ENCODE assay signal across 10 mouse cellular contexts in the genomic region with DNA sequence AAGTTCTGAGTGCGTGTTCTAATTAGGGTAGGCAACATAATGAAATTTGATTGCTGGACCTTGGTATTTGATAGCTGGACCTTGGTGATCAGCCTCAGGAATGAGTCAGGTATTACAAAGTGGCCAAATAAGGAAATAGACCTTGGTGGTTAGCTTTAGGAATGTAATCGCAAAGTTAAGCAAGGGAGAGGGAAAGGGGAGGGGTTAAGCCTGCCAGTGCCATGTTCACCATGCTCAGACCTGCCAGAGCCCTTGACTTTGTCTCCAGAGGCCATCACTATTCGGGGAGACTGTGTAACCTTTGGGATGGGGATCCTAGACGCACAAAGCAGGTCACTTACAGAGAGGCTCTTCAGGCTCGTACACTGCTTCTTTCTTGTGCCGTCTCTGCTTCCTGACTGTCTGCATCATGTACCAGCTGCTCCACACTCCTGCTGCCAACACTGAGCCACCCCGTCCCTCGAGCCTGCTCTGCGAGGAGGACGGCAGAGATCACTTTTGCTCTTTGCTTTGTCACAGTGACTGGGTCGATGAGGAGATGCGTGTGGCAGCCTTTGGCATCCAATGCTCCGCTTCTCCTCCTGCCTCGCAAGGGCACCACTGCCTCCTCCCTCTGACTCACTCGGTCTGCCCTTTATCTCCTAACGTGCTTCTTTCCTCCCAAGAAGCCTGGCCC.
A peak's percentile ranks its signal among the peaks of the same experiment; 100 is the strongest.
DNase-seq lines count a peak whose midpoint lies in the region; ATAC-seq and TF ChIP-seq lines count a peak whose summit lies in the region.
"Had no signal": no experiment of that assay in that cellular context is flagged by ENCODE, and none has a peak within 500 bp of the region (broad histone marks: within the 10 kb centered on the region; RNA-seq: fewer than 3 reads in every experiment).

No protein-coding gene starts in this region.

- H3K27me3 ChIP-seq in hindbrain, embryonic 16.5 days (replicated peaks; ENCODE audit: control insufficient read depth, insufficient read depth, low read length) = no peaks in the 10 kb centered on the region
- H3K27me3 ChIP-seq in hindbrain, embryonic 10.5 days (ENCODE audit: insufficient read depth, poor library complexity, severe bottlenecking) = no peaks in the 10 kb centered on the region
- H3K27me3 ChIP-seq in heart, adult 2 months (ENCODE audit: control insufficient read depth, insufficient read depth, low read length) = no peaks in the 10 kb centered on the region
- H3K27me3 ChIP-seq: limb, embryonic 13.5 days had no signal

- no peak for DNase-seq in hindbrain, embryonic 10.5 days (ENCODE audit: low spot score)
- DNase-seq in adrenal gland, postnatal 10 days = peak; percentile 54
- peak; percentile 53 to 57 for DNase-seq in frontal cortex, postnatal 36 days (ENCODE audit: low spot score in 2 of 2)
- DNase-seq in heart, adult 2 months = no peak

- H3K36me3 ChIP-seq in hindbrain, embryonic 16.5 days (ENCODE audit: control insufficient read depth, insufficient read depth, low read length) = no peaks in the 10 kb centered on the region
- H3K36me3 ChIP-seq in hindbrain, embryonic 10.5 days = peaks cover 9% of the 10 kb centered on the region; the same call in 1 of the 2 replicates
- H3K36me3 ChIP-seq in heart, adult 2 months (ENCODE audit: control insufficient read depth, insufficient read depth, low read length) = no peaks in the 10 kb centered on the region
- H3K36me3 ChIP-seq: limb, embryonic 13.5 days had no signal

- peak; percentile 27; the same call in 1 of the 2 replicates for ATAC-seq in hindbrain, embryonic 16.5 days
- ATAC-seq in granulocyte monocyte progenitor cell, adult 5-6 weeks (replicated peaks; ENCODE audit: poor library complexity, severe bottlenecking) = no peak
- ATAC-seq in activated CD4-positive, CD25-positive, alpha-beta regulatory T cell, adult 4 months = no peak

- 55% methylated on average over 16 of the region's 16 CpGs for WGBS in hindbrain, embryonic 16.5 days
- WGBS in hindbrain, embryonic 10.5 days = 87% methylated on average over 16 of the region's 16 CpGs
- WGBS in olfactory bulb, adult 2 months = 57% methylated on average over 16 of the region's 16 CpGs
- WGBS in heart, adult 2 months = 66% methylated on average over 16 of the region's 16 CpGs

- no peak overlapping the region for H3K27ac ChIP-seq in hindbrain, embryonic 16.5 days (ENCODE audit: low read depth, low read length)
- no peak overlapping the region for H3K27ac ChIP-seq in hindbrain, embryonic 10.5 days
- no peak overlapping the region for H3K27ac ChIP-seq in olfactory bulb, adult 2 months (ENCODE audit: insufficient read depth, low read depth, low read length)
- no peak overlapping the region for H3K27ac ChIP-seq in heart, adult 2 months
- H3K27ac ChIP-seq: limb, embryonic 13.5 days had no signal

- TF ChIP-seq EP300 in heart, adult 2 months (IDR thresholded peaks at IDR 0.05; ENCODE audit: insufficient read depth, low read depth, low read length) = no peak

- no peak overlapping the region for H3K9ac ChIP-seq in hindbrain, embryonic 16.5 days (ENCODE audit: low read depth, low read length)
- H3K9ac ChIP-seq in heart, adult 2 months (ENCODE audit: low read depth, low read length) = no peak overlapping the region
- H3K9ac ChIP-seq: limb, embryonic 13.5 days had no signal

- no peak for TF ChIP-seq POLR2A in olfactory bulb, adult 2 months (IDR thresholded peaks at IDR 0.05; ENCODE audit: insufficient read depth, low read depth, low read length)
- TF ChIP-seq POLR2A in heart, adult 2 months (IDR thresholded peaks at IDR 0.05; ENCODE audit: insufficient read depth, low read depth, low read length) = no peak

- no peak overlapping the region for H3K4me3 ChIP-seq in hindbrain, embryonic 16.5 days (ENCODE audit: low read length)
- no peak overlapping the region for H3K4me3 ChIP-seq in hindbrain, embryonic 10.5 days
- peak overlapping the region; percentile 12; the same call in 1 of the 2 replicates for H3K4me3 ChIP-seq in olfactory bulb, adult 2 months (ENCODE audit: insufficient read depth, low read depth, low read length)
- no peak overlapping the region for H3K4me3 ChIP-seq in heart, adult 2 months
- H3K4me3 ChIP-seq: erythroblast, embryonic 14.5 days; limb, embryonic 13.5 days had no signal

- H3K4me2 ChIP-seq in hindbrain, embryonic 16.5 days (ENCODE audit: low read length) = no peak overlapping the region
- H3K4me2 ChIP-seq: limb, embryonic 13.5 days had no signal

- intact Hi-C loops in heart, adult 2 months (cut with DNase I) = no loop called here

- no peak for TF ChIP-seq CTCF in olfactory bulb, adult 2 months (IDR thresholded peaks at IDR 0.05; ENCODE audit: insufficient read depth, low read depth, low read length)
- TF ChIP-seq CTCF in heart, adult 2 months (IDR thresholded peaks at IDR 0.05) = no peak

- H3K9me3 ChIP-seq in hindbrain, embryonic 16.5 days (ENCODE audit: control insufficient read depth, low read length) = no peaks in the 10 kb centered on the region
- H3K9me3 ChIP-seq in hindbrain, embryonic 10.5 days = no peaks in the 10 kb centered on the region
- H3K9me3 ChIP-seq: limb, embryonic 13.5 days had no signal

- H3K79me2 ChIP-seq in heart, adult 2 months (replicated peaks; ENCODE audit: control insufficient read depth, insufficient read depth, low read length) = no peaks in the 10 kb centered on the region

- H3K4me1 ChIP-seq in hindbrain, embryonic 16.5 days (ENCODE audit: control insufficient read depth, insufficient read depth, low read depth, low read length) = no peaks in the 10 kb centered on the region
- H3K4me1 ChIP-seq in hindbrain, embryonic 10.5 days (replicated peaks) = no peaks in the 10 kb centered on the region
- peaks cover 3% of the 10 kb centered on the region; the same call in 1 of the 2 replicates for H3K4me1 ChIP-seq in olfactory bulb, adult 2 months (ENCODE audit: control insufficient read depth, insufficient read depth, low read length)
- no peaks in the 10 kb centered on the region for H3K4me1 ChIP-seq in heart, adult 2 months (ENCODE audit: control insufficient read depth, insufficient read depth, low read length)
- H3K4me1 ChIP-seq: limb, embryonic 13.5 days had no signal

Comparison
In these comparisons a context has a peak if more than half of its experiments do, and no peak if none do; other contexts are left out.
1. DNase-seq: peak in adrenal gland, postnatal 10 days (single experiment) and frontal cortex, postnatal 36 days (2 of 2); none in hindbrain, embryonic 10.5 days (single experiment) and heart, adult 2 months (0 of 2).